Mouse (Mus musculus): ENCODE results near the gene Cacna2d3. TPM values are rescaled to one million over a fixed set of nuclear protein-coding genes. Genes with fewer than 3 reads are reported as not detected.

Cacna2d3 gene
- polyA plus RNA-seq, 1 experiment = not detected

DNA sequence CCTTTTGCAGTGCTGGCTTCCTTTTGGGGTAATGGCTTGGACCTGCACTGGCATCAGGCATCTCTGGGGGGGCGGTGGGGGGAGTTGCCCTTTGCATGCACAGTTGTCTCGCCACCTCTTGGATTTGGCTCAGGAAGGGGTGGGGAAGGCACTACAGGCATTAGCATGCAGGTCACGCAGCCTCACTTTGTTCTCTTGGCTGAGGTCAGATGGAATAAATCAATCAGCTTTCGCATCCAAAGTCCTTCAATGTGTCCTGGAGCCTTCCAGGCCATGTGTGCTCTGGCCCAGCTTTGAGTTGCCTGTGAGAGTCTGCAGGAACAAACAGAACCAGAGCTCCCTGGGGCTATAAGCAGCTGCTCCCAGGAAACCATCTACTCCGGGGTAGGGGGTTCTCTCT lies 705.8 kb downstream of the Cacna2d3 start:
- H3K27ac ChIP-seq (ENCODE audit: insufficient read depth, low read depth, low read length) = no peak overlapping the region
- no peak overlapping the region for H3K4me3 ChIP-seq (ENCODE audit: insufficient read depth, low read depth, low read length)
- TF ChIP-seq POLR2A (IDR thresholded peaks at IDR 0.05; ENCODE audit: insufficient read depth, low read depth, low read length) (no peak), CTCF (IDR thresholded peaks at IDR 0.05; ENCODE audit: insufficient read depth, low read depth, low read length) (no peak)
- no peaks in the 10 kb centered on the region for H3K4me1 ChIP-seq (ENCODE audit: control insufficient read depth, insufficient read depth, low read length)
- WGBS = 77% methylated on average over 5 of the region's 5 CpGs

GRCm38 (mm10) chr14:29014680-29015079 lies 707.0 kb downstream of the Cacna2d3 start:
- 76% methylated on average over 2 of the region's 2 CpGs for WGBS
- Histone ChIP-seq H3K27ac (ENCODE audit: insufficient read depth, low read depth, low read length) (no peak overlapping the region), H3K4me3 (ENCODE audit: insufficient read depth, low read depth, low read length) (no peak overlapping the region), H3K4me1 (ENCODE audit: control insufficient read depth, insufficient read depth, low read length) (no peaks in the 10 kb centered on the region)
- TF ChIP-seq POLR2A (IDR thresholded peaks at IDR 0.05; ENCODE audit: insufficient read depth, low read depth, low read length) = no peak
- TF ChIP-seq CTCF (IDR thresholded peaks at IDR 0.05; ENCODE audit: insufficient read depth, low read depth, low read length) = no peak

DNA sequence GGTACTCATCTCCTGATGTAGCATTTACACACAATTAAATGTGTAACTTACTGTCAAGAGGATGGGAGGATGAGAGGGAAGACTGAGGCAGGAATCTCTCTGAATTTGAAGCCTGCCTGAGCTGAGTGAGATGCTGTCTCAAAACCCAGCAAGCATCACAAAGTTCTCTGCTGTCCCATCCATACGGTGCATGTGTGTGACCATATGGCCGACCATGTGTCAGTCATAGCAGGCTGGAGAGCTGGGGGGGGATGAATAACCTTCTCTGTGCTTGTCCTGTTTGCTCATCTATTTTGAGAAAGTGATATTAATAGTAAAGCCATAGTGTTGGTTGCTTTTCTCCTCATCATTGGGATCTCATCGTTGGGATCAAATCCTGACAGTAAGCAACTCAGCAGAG lies 708.5 kb downstream of the Cacna2d3 start:
- 94% methylated on average over 3 of the region's 3 CpGs for WGBS
- TF ChIP-seq POLR2A (IDR thresholded peaks at IDR 0.05; ENCODE audit: insufficient read depth, low read depth, low read length) = no peak
- TF ChIP-seq CTCF (IDR thresholded peaks at IDR 0.05; ENCODE audit: insufficient read depth, low read depth, low read length) = no peak
- Histone ChIP-seq H3K4me3 (ENCODE audit: insufficient read depth, low read depth, low read length) (no peak overlapping the region), H3K27ac (ENCODE audit: insufficient read depth, low read depth, low read length) (no peak overlapping the region), H3K4me1 (ENCODE audit: control insufficient read depth, insufficient read depth, low read length) (no peaks in the 10 kb centered on the region)

- 97% methylated on average over 4 of the region's 4 CpGs for WGBS
- TF ChIP-seq POLR2A (IDR thresholded peaks at IDR 0.05; ENCODE audit: insufficient read depth, low read depth, low read length) (no peak), CTCF (IDR thresholded peaks at IDR 0.05; ENCODE audit: insufficient read depth, low read depth, low read length) (no peak)
- Histone ChIP-seq H3K4me3 (ENCODE audit: insufficient read depth, low read depth, low read length) (no peak overlapping the region), H3K4me1 (ENCODE audit: control insufficient read depth, insufficient read depth, low read length) (no peaks in the 10 kb centered on the region), H3K27ac (ENCODE audit: insufficient read depth, low read depth, low read length) (no peak overlapping the region)
Observed at GRCm38 (mm10) chr14:29009644-29010043, 712.0 kb downstream of the Cacna2d3 start.

GRCm38 (mm10) chr14:29005228-29005840 lies 716.3 kb downstream of the Cacna2d3 start:
- WGBS = 78% methylated on average over 5 of the region's 5 CpGs
- Histone ChIP-seq H3K4me1 (ENCODE audit: control insufficient read depth, insufficient read depth, low read length) (no peaks in the 10 kb centered on the region), H3K4me3 (ENCODE audit: insufficient read depth, low read depth, low read length) (no peak overlapping the region), H3K27ac (ENCODE audit: insufficient read depth, low read depth, low read length) (no peak overlapping the region)
- TF ChIP-seq CTCF (IDR thresholded peaks at IDR 0.05; ENCODE audit: insufficient read depth, low read depth, low read length) = no peak
- no peak for TF ChIP-seq POLR2A (IDR thresholded peaks at IDR 0.05; ENCODE audit: insufficient read depth, low read depth, low read length)

DNA sequence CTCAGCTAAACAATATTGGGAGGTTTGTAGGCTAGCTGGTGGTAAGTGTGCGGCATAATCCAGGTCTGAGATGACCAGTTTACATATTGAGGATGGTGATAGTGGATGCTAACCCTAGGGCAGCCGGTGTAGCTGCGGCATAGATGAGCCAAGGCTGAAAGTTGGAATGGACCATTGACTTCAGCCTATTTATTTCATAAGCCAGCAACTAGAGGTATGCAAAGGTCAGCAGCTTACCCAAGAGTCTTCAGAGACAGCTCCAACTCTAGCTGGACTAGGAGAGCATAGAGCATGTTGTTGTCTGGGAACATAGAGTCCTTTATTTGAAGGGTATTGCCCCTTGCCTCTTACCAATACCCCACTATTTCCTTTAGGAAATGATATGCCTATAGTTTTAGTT lies 725.1 kb downstream of the Cacna2d3 start:
- H3K4me3 ChIP-seq (ENCODE audit: insufficient read depth, low read depth, low read length) = no peak overlapping the region
- no peaks in the 10 kb centered on the region for H3K4me1 ChIP-seq (ENCODE audit: control insufficient read depth, insufficient read depth, low read length)
- TF ChIP-seq POLR2A (IDR thresholded peaks at IDR 0.05; ENCODE audit: insufficient read depth, low read depth, low read length) = no peak
- no peak for TF ChIP-seq CTCF (IDR thresholded peaks at IDR 0.05; ENCODE audit: insufficient read depth, low read depth, low read length)
- WGBS = 97% methylated on average over 3 of the region's 3 CpGs
- H3K27ac ChIP-seq (ENCODE audit: insufficient read depth, low read depth, low read length) = no peak overlapping the region

DNA sequence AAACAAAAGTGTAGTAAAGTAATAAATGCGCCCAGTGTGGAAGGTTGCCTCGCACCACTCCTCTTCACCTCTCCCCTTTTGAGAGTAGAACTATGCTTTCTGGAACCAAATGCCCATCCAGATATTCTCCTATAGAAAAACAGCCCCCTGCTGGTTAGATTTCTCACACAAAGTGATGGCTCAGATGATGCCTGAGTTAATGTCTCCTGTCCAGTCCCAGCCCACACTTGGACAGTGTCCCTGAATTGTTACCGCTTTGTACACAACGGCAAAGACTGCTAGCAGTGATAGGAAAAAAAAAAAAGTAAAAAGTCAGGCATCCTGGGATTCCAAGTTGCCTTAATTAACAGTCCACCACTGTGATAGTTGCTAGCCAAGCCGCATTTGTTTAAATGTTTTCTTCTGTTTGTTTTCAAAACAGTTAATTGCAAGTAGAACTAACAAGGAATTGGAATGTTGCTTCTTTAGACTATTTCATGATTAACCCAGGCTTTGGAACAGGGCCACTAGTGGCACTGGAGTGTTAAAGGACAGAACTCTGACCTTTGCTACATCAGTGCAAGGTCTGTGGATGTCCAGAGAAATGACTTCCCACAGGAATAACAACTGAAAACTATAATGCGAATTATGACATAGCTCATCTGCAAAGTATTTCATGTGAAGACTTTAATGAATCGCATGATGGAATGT lies 733.3 kb downstream of the Cacna2d3 start:
- 78% methylated on average over 7 of the region's 7 CpGs for WGBS
- Histone ChIP-seq H3K4me3 (ENCODE audit: insufficient read depth, low read depth, low read length) (no peak overlapping the region), H3K4me1 (ENCODE audit: control insufficient read depth, insufficient read depth, low read length) (no peaks in the 10 kb centered on the region), H3K27ac (ENCODE audit: insufficient read depth, low read depth, low read length) (no peak overlapping the region)
- TF ChIP-seq CTCF (IDR thresholded peaks at IDR 0.05; ENCODE audit: insufficient read depth, low read depth, low read length) (no peak), POLR2A (IDR thresholded peaks at IDR 0.05; ENCODE audit: insufficient read depth, low read depth, low read length) (no peak)

DNA sequence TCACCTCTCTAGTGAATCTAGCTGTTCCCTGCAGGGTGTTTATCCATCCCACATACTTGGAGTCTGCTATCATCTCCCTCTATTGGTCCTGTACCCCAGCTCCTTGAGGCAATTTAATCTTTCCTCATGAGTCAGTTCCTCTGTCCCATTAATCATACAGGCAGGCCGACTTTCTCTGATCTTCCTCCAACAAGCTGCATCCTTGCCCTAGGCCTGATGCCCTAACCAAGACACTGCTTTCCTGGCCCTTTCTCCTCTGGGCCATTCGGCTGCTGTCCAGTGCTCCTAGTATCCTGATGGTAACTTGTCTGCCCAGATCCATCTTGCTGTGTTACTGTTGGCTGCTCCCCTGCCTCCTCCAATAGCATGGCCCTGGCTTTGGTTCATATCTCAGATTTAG lies 737.4 kb downstream of the Cacna2d3 start:
- 72% methylated on average over 2 of the region's 2 CpGs for WGBS
- no peak overlapping the region for H3K4me3 ChIP-seq (ENCODE audit: insufficient read depth, low read depth, low read length)
- TF ChIP-seq POLR2A (IDR thresholded peaks at IDR 0.05; ENCODE audit: insufficient read depth, low read depth, low read length) (no peak), CTCF (IDR thresholded peaks at IDR 0.05; ENCODE audit: insufficient read depth, low read depth, low read length) (no peak)

GRCm38 (mm10) chr14:28980482-28980881 lies 741.2 kb downstream of the Cacna2d3 start:
- H3K4me3 ChIP-seq (ENCODE audit: insufficient read depth, low read depth, low read length) = no peak overlapping the region
- H3K4me1 ChIP-seq (ENCODE audit: control insufficient read depth, insufficient read depth, low read length) = no peaks in the 10 kb centered on the region
- H3K27ac ChIP-seq (ENCODE audit: insufficient read depth, low read depth, low read length) = no peak overlapping the region
- TF ChIP-seq POLR2A (IDR thresholded peaks at IDR 0.05; ENCODE audit: insufficient read depth, low read depth, low read length) (no peak), CTCF (IDR thresholded peaks at IDR 0.05; ENCODE audit: insufficient read depth, low read depth, low read length) (no peak)
- WGBS = 70% methylated on average over 3 of the region's 3 CpGs

More for the DNA sequence above, 737.4 kb downstream of the Cacna2d3 start:
- Histone ChIP-seq H3K27ac (ENCODE audit: insufficient read depth, low read depth, low read length) (no peak overlapping the region), H3K4me1 (ENCODE audit: control insufficient read depth, insufficient read depth, low read length) (no peaks in the 10 kb centered on the region)

Data from olfactory bulb, adult 2 months (tissue).